In genomic region chr7:16991681-16992450, GRCm38 (mm10) we compare ENCODE assay signal across 8 mouse cellular contexts. TPM values are rescaled to one million over a fixed set of nuclear protein-coding genes. Genes with fewer than 3 reads are reported as not detected.
DNase-seq lines count a peak whose midpoint lies in the region; ATAC-seq lines count a peak whose summit lies in the region.

No protein-coding gene starts in this region.

- no peaks in the 10 kb centered on the region for H3K9me3 ChIP-seq in heart, embryonic 15.5 days (replicated peaks)
- H3K9me3 ChIP-seq in intestine, embryonic 14.5 days (ENCODE audit: control insufficient read depth, low read length), result no peaks in the 10 kb centered on the region
- no peaks in the 10 kb centered on the region for H3K9me3 ChIP-seq in neural tube, embryonic 13.5 days

- peaks cover 69% of the 10 kb centered on the region for H3K4me1 ChIP-seq in heart, embryonic 15.5 days (replicated peaks)
- peaks cover 61% of the 10 kb centered on the region for H3K4me1 ChIP-seq in intestine, embryonic 14.5 days (replicated peaks; ENCODE audit: control insufficient read depth, insufficient read depth, low read length)
- H3K4me1 ChIP-seq in neural tube, embryonic 13.5 days (replicated peaks), result peaks cover 71% of the 10 kb centered on the region

- 0 out of 2 replicates have a peak overlapping the region, but pooled peaks have one; percentile 4 for H3K4me3 ChIP-seq in heart, embryonic 15.5 days
- H3K4me3 ChIP-seq in intestine, embryonic 14.5 days (ENCODE audit: low read depth, low read length), result 0 out of 2 replicates have a peak overlapping the region, but pooled peaks have one; percentile 9
- no peak overlapping the region for H3K4me3 ChIP-seq in neural tube, embryonic 13.5 days

- no peak for DNase-seq in heart, postnatal 36 days
- peak; percentile 90 for DNase-seq in embryo, embryonic 11 days
- DNase-seq in intestine, embryonic 14.5 days (ENCODE audit: low spot score), result peak; percentile 90
- no peak for DNase-seq in MN1 (ENCODE audit: low spot score)
- DNase-seq in frontal cortex, postnatal 25 days (ENCODE audit: low spot score in 2 of 2), result no peak

- peak overlapping the region; percentile 42 for H3K4me2 ChIP-seq in heart, embryonic 15.5 days
- peak overlapping the region; percentile 37 for H3K4me2 ChIP-seq in intestine, embryonic 14.5 days (ENCODE audit: low read length)
- 0 out of 2 replicates have a peak overlapping the region, but pooled peaks have one; percentile 1 for H3K4me2 ChIP-seq in neural tube, embryonic 13.5 days

- WGBS in heart, embryonic 15.5 days, result 46% methylated on average over 18 of the region's 18 CpGs
- 29% methylated on average over 18 of the region's 18 CpGs for WGBS in intestine, embryonic 14.5 days
- WGBS in neural tube, embryonic 13.5 days, result 57% methylated on average over 18 of the region's 18 CpGs

- ATAC-seq in heart, embryonic 15.5 days (replicated peaks; ENCODE audit: insufficient number of reproducible peaks, insufficient read depth, low FRiP score, low read depth), result peak; percentile 50
- ATAC-seq in intestine, embryonic 14.5 days (replicated peaks; ENCODE audit: low FRiP score, low TSS enrichment, low read depth), result peak; percentile 76
- ATAC-seq in neural tube, embryonic 13.5 days (ENCODE audit: low read depth), result peak; percentile 66
- ATAC-seq in frontal cortex, adult (ENCODE audit: low TSS enrichment), result no peak

- no peaks in the 10 kb centered on the region; the same call in 1 of the 2 replicates for H3K36me3 ChIP-seq in heart, embryonic 15.5 days
- peaks cover 9% of the 10 kb centered on the region; the same call in 1 of the 2 replicates for H3K36me3 ChIP-seq in intestine, embryonic 14.5 days (ENCODE audit: control insufficient read depth, insufficient read depth, low read length)
- no peaks in the 10 kb centered on the region for H3K36me3 ChIP-seq in neural tube, embryonic 13.5 days

- peak overlapping the region; percentile 86 for H3K27ac ChIP-seq in heart, embryonic 15.5 days
- H3K27ac ChIP-seq in intestine, embryonic 14.5 days (ENCODE audit: low read depth), result peak overlapping the region; percentile 97
- peak overlapping the region; percentile 54 for H3K27ac ChIP-seq in neural tube, embryonic 13.5 days (replicated peaks)

- no peaks in the 10 kb centered on the region for H3K27me3 ChIP-seq in heart, embryonic 15.5 days
- no peaks in the 10 kb centered on the region for H3K27me3 ChIP-seq in intestine, embryonic 14.5 days (replicated peaks; ENCODE audit: control insufficient read depth, insufficient read depth, low read length)
- no peaks in the 10 kb centered on the region for H3K27me3 ChIP-seq in neural tube, embryonic 13.5 days

- peak overlapping the region; percentile 16; the same call in 1 of the 2 replicates for H3K9ac ChIP-seq in heart, embryonic 15.5 days
- H3K9ac ChIP-seq in intestine, embryonic 14.5 days (ENCODE audit: low read length), result peak overlapping the region; percentile 29; the same call in 1 of the 2 replicates
- H3K9ac ChIP-seq in neural tube, embryonic 13.5 days, result no peak overlapping the region

- intact Hi-C loops in heart, postnatal 36 days (cut with DNase I), result no loop called here

RNA-seq across cellular contexts. Expression of gene Ccdc8, which starts 0.6 kb away (rescaled TPM):
- polyA plus RNA-seq in heart, embryonic 15.5 days (2015; fragmentation: Nextera tagmentation; extraction: Ambion mirVana), result 28.1 and 34.0 TPM in 2 replicates
- total RNA-seq in heart, postnatal 36 days (2021), result 1 to 10 TPM; 5.9 to 6.3 TPM
- polyA plus RNA-seq in intestine, embryonic 14.5 days (2014; fragmentation: Nextera tagmentation; extraction: Ambion mirVana), result 24.1 and 26.0 TPM in 2 replicates
- 6.6 and 7.6 TPM in 2 replicates for polyA plus RNA-seq in neural tube, embryonic 13.5 days (2015; fragmentation: Nextera tagmentation; extraction: Ambion mirVana)

RNA-seq across cellular contexts. Expression of gene Gm42372, which starts 9.0 kb away (rescaled TPM):
- 0.05 and 0.23 TPM in 2 replicates for polyA plus RNA-seq in heart, embryonic 15.5 days (2015; fragmentation: Nextera tagmentation; extraction: Ambion mirVana)
- total RNA-seq in heart, postnatal 36 days (2021), result not detected
- 0.51 and 0.62 TPM in 2 replicates for polyA plus RNA-seq in intestine, embryonic 14.5 days (2014; fragmentation: Nextera tagmentation; extraction: Ambion mirVana)
- 3.3 and 3.5 TPM in 2 replicates for polyA plus RNA-seq in neural tube, embryonic 13.5 days (2015; fragmentation: Nextera tagmentation; extraction: Ambion mirVana)

RNA-seq across cellular contexts. Expression of gene Pnmal1, which starts 32.4 kb away (rescaled TPM):
- polyA plus RNA-seq in heart, embryonic 15.5 days (2015; fragmentation: Nextera tagmentation; extraction: Ambion mirVana), result 0.05 and 0.24 TPM in 2 replicates
- not detected for total RNA-seq in heart, postnatal 36 days (2021)
- 3.7 and 4.1 TPM in 2 replicates for polyA plus RNA-seq in intestine, embryonic 14.5 days (2014; fragmentation: Nextera tagmentation; extraction: Ambion mirVana)
- 37.6 and 39.7 TPM in 2 replicates for polyA plus RNA-seq in neural tube, embryonic 13.5 days (2015; fragmentation: Nextera tagmentation; extraction: Ambion mirVana)

RNA-seq across cellular contexts. Expression of gene Ppp5c, which starts 35.9 kb away (rescaled TPM):
- 82.5 and 99.2 TPM in 2 replicates for polyA plus RNA-seq in heart, embryonic 15.5 days (2015; fragmentation: Nextera tagmentation; extraction: Ambion mirVana)
- total RNA-seq in heart, postnatal 36 days (2021), result 100 to 1,000 TPM; 107 to 109 TPM
- 101 and 103 TPM in 2 replicates for polyA plus RNA-seq in intestine, embryonic 14.5 days (2014; fragmentation: Nextera tagmentation; extraction: Ambion mirVana)
- polyA plus RNA-seq in neural tube, embryonic 13.5 days (2015; fragmentation: Nextera tagmentation; extraction: Ambion mirVana), result 116 and 127 TPM in 2 replicates

RNA-seq across cellular contexts. Expression of gene Pnmal2, which starts 47.4 kb away (rescaled TPM):
- 4.7 and 6.2 TPM in 2 replicates for polyA plus RNA-seq in heart, embryonic 15.5 days (2015; fragmentation: Nextera tagmentation; extraction: Ambion mirVana)
- 1 to 10 TPM; 3.4 to 3.9 TPM for total RNA-seq in heart, postnatal 36 days (2021)
- 4.1 and 5.3 TPM in 2 replicates for polyA plus RNA-seq in intestine, embryonic 14.5 days (2014; fragmentation: Nextera tagmentation; extraction: Ambion mirVana)
- polyA plus RNA-seq in neural tube, embryonic 13.5 days (2015; fragmentation: Nextera tagmentation; extraction: Ambion mirVana), result 76.2 and 82.4 TPM in 2 replicates

Comparison
In these comparisons a context has a peak if more than half of its experiments do, and no peak if none do; other contexts are left out.
1. DNase-seq: peak in embryo, embryonic 11 days (single experiment) and intestine, embryonic 14.5 days (single experiment); none in heart, postnatal 36 days (0 of 2), MN1 (single experiment) and frontal cortex, postnatal 25 days (0 of 2).
2. Peak in every context shown above with its lines, with median percentiles within 50 percentile points of each other: H3K27ac ChIP-seq and H3K4me2 ChIP-seq.